8 mouse cellular contexts compared by ENCODE assay signal in genomic region chr12:117403513-117404156, GRCm38 (mm10).
DNase-seq lines count a peak whose midpoint lies in the region; ATAC-seq lines count a peak whose summit lies in the region.

No protein-coding gene starts in this region.

- H3K4me1 ChIP-seq in heart, embryonic 10.5 days = peaks cover 9% of the 10 kb centered on the region; the same call in 1 of the 2 replicates
- no peaks in the 10 kb centered on the region for H3K4me1 ChIP-seq in limb, embryonic 10.5 days
- H3K4me1 ChIP-seq in stomach, embryonic 14.5 days (ENCODE audit: control insufficient read depth, insufficient read depth, low read length) = no peaks in the 10 kb centered on the region

- H3K4me2 ChIP-seq in stomach, embryonic 14.5 days (replicated peaks; ENCODE audit: low read depth, low read length) = no peak overlapping the region

- WGBS in heart, embryonic 10.5 days = 11% methylated on average over 7 of the region's 7 CpGs
- 15% methylated on average over 7 of the region's 7 CpGs for WGBS in limb, embryonic 10.5 days
- WGBS in stomach, embryonic 14.5 days = 7% methylated on average over 7 of the region's 7 CpGs

- no peak overlapping the region for H3K27ac ChIP-seq in heart, embryonic 10.5 days
- H3K27ac ChIP-seq in limb, embryonic 10.5 days = no peak overlapping the region
- no peak overlapping the region for H3K27ac ChIP-seq in stomach, embryonic 14.5 days (ENCODE audit: low read length)

- peak; percentile 60 for DNase-seq in 416B (ENCODE audit: low read depth)
- peak; percentile 63 to 69 for DNase-seq in adrenal gland, adult 18-20 months (ENCODE audit: low spot score in 2 of 2)
- peak; percentile 66 for DNase-seq in embryo, embryonic 11.5 days (ENCODE audit: low read depth, low spot score)
- DNase-seq in heart, embryonic 10.5 days (ENCODE audit: low spot score) = peak; percentile 88
- peak; percentile 78 for DNase-seq in kidney, adult 9 months
- peak; percentile 75 for DNase-seq in limb, embryonic 10.5 days (ENCODE audit: low spot score)
- DNase-seq in naive thymus-derived CD4-positive, alpha-beta T cell, adult 2 months (ENCODE audit: low read depth) = peak; percentile 76

- H3K36me3 ChIP-seq in heart, embryonic 10.5 days = no peaks in the 10 kb centered on the region
- no peaks in the 10 kb centered on the region for H3K36me3 ChIP-seq in limb, embryonic 10.5 days
- H3K36me3 ChIP-seq in stomach, embryonic 14.5 days (ENCODE audit: control insufficient read depth, insufficient read depth, low read length) = no peaks in the 10 kb centered on the region

- ATAC-seq in stomach, embryonic 14.5 days (ENCODE audit: insufficient number of reproducible peaks, insufficient read depth, low FRiP score, low read depth) = peak; percentile 58; the same call in 1 of the 2 replicates

- H3K9me3 ChIP-seq in heart, embryonic 10.5 days = no peaks in the 10 kb centered on the region
- no peaks in the 10 kb centered on the region for H3K9me3 ChIP-seq in limb, embryonic 10.5 days (replicated peaks)
- no peaks in the 10 kb centered on the region for H3K9me3 ChIP-seq in stomach, embryonic 14.5 days (ENCODE audit: control insufficient read depth, low read depth, low read length)

- H3K4me3 ChIP-seq in heart, embryonic 10.5 days = no peak overlapping the region
- H3K4me3 ChIP-seq in limb, embryonic 10.5 days = no peak overlapping the region
- H3K4me3 ChIP-seq in stomach, embryonic 14.5 days (ENCODE audit: low read depth, low read length) = no peak overlapping the region

- H3K27me3 ChIP-seq in heart, embryonic 10.5 days (ENCODE audit: insufficient read depth, poor library complexity, severe bottlenecking) = no peaks in the 10 kb centered on the region
- H3K27me3 ChIP-seq in limb, embryonic 10.5 days (ENCODE audit: low read depth, poor library complexity, severe bottlenecking) = no peaks in the 10 kb centered on the region
- H3K27me3 ChIP-seq in stomach, embryonic 14.5 days (ENCODE audit: control insufficient read depth, insufficient read depth, low read length) = no peaks in the 10 kb centered on the region

- no peak overlapping the region for H3K9ac ChIP-seq in stomach, embryonic 14.5 days (replicated peaks; ENCODE audit: low read depth, low read length)
